Mouse (Mus musculus) thymus, adult 2 months (tissue): ENCODE measurements around the gene Eya4. TPM values are rescaled to one million over a fixed set of nuclear protein-coding genes. Genes with fewer than 3 reads are reported as not detected.

Experiments
- DNase-seq: peaks from one replicate; pipeline ENCODE4 v3.0.0; 2021
- H3K27ac ChIP-seq: fragments of 200-500 bp; 2 replicates; pipeline ENCODE4 v1.5.1; 2012; ENCODE audit warnings: low read length, control low read depth; ENCODE audit not compliant: control insufficient read depth, insufficient read depth
- H3K27me3 ChIP-seq: fragments of 200-500 bp; 2 replicates; pipeline ENCODE4 v1.6.1; 2012; ENCODE audit warnings: mild to moderate bottlenecking, low read length, moderate library complexity, mixed read lengths; ENCODE audit not compliant: control insufficient read depth, insufficient read depth
- H3K36me3 ChIP-seq: fragments of 200-500 bp; 2 replicates; pipeline ENCODE4 v1.6.1; 2012; ENCODE audit warnings: mild to moderate bottlenecking, low read length, moderate library complexity; ENCODE audit not compliant: control insufficient read depth, insufficient read depth
- H3K4me1 ChIP-seq: fragments of 200-500 bp; replicated peaks from 2 replicates; pipeline ENCODE4 v1.6.1; 2012; ENCODE audit warnings: low read length; ENCODE audit not compliant: control insufficient read depth, insufficient read depth
- H3K4me3 ChIP-seq: fragments of 200-500 bp; 2 replicates; pipeline ENCODE4 v1.5.1; 2012; ENCODE audit warnings: mild to moderate bottlenecking, low read length, control low read depth, moderate library complexity; ENCODE audit not compliant: control insufficient read depth, insufficient read depth
- CTCF ChIP-seq: fragments of 200-500 bp; IDR thresholded peaks from 2 replicates; pipeline ENCODE4 v1.5.1; 2012; ENCODE audit warnings: mild to moderate bottlenecking, control low read depth, low read length, moderate library complexity, borderline replicate concordance; ENCODE audit not compliant: control insufficient read depth, poor library complexity, insufficient read depth; ENCODE audit errors: extremely low read depth
- POLR2A ChIP-seq: fragments of 200-500 bp; IDR thresholded peaks from 2 replicates; pipeline ENCODE4 v1.6.1; 2012; ENCODE audit warnings: mild to moderate bottlenecking, low read length, control low read depth, moderate library complexity; ENCODE audit not compliant: control insufficient read depth, poor library complexity, insufficient read depth; ENCODE audit errors: extremely low read depth
- WGBS: fragments of 180-500 bp; shearing (Covaris S2); methylation state at CpG from one replicate; pipeline ENCODE4 v1.1.7; 2018; 5-methylcytosine and 5-hydroxymethylcytosine counted together
- polyA plus RNA-seq: library from polyadenylated mRNA; depleted of rRNA; stranded (reverse); fragments of >200 nt; gene quantifications from 2 replicates; pipeline ENCODE4 v1.2.3, GENCODE M21; 2012

The Eya4 gene
- polyA plus RNA-seq, 1 experiment, result 3.3 TPM

DNA sequence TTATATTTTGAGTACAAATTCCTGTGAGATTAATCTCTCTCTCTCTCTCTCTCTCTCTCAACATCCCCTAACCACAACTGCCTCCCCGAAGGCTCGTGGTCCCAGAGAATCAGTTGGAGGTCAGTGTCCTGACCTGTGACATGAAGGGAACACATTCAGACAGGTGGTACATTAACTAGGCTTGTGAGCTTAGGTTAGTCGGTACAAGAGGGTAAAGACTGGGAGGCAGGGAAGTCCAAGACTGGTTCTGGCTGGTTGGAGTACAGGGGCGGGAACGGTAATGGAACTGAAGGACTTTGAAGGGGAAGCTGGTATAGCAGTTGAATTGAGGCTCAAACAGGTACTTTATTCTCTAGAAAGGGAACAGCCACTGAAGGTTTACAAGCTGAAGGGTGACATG lies 287.9 kb downstream of the Eya4 start:
- Histone ChIP-seq H3K27me3 (no peaks in the 10 kb centered on the region), H3K4me3 (no peak overlapping the region), H3K27ac (no peak overlapping the region), H3K4me1 (no peaks in the 10 kb centered on the region), H3K36me3 (no peaks in the 10 kb centered on the region)
- DNase-seq, result no peak
- TF ChIP-seq POLR2A, result no peak
- TF ChIP-seq CTCF, result no peak
- WGBS, result 83% methylated on average over 5 of the region's 5 CpGs

DNA sequence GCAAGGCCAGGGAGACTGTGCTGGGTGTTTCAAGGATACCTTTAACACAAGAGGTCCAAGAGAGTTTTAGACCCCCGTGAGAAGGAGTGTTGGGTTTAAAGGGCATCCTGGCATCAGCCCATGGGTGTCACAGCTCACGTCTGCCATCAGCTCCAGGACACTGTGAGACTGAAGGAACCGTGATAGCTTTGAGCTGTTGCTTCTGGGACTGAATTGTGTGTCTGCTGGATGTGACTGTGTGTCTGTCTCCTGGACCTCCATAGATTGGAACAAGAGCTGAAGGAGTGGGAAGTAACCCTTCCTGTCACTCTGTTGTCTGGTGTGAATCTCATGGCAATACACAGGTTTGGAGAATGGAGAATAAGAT lies 289.9 kb downstream of the Eya4 start:
- Histone ChIP-seq H3K4me1 (no peaks in the 10 kb centered on the region), H3K27ac (no peak overlapping the region), H3K27me3 (no peaks in the 10 kb centered on the region), H3K36me3 (no peaks in the 10 kb centered on the region), H3K4me3 (no peak overlapping the region)
- WGBS, result 83% methylated on average over 3 of the region's 3 CpGs
- DNase-seq, result no peak
- TF ChIP-seq CTCF (no peak), POLR2A (no peak)

GRCm38 (mm10) chr10:23060041-23060693 lies 290.4 kb downstream of the Eya4 start:
- Histone ChIP-seq H3K27me3 (no peaks in the 10 kb centered on the region), H3K27ac (no peak overlapping the region), H3K36me3 (no peaks in the 10 kb centered on the region), H3K4me1 (no peaks in the 10 kb centered on the region), H3K4me3 (no peak overlapping the region)
- 79% methylated on average over 5 of the region's 5 CpGs for WGBS
- no peak for DNase-seq
- TF ChIP-seq POLR2A, result no peak
- TF ChIP-seq CTCF, result no peak

DNA sequence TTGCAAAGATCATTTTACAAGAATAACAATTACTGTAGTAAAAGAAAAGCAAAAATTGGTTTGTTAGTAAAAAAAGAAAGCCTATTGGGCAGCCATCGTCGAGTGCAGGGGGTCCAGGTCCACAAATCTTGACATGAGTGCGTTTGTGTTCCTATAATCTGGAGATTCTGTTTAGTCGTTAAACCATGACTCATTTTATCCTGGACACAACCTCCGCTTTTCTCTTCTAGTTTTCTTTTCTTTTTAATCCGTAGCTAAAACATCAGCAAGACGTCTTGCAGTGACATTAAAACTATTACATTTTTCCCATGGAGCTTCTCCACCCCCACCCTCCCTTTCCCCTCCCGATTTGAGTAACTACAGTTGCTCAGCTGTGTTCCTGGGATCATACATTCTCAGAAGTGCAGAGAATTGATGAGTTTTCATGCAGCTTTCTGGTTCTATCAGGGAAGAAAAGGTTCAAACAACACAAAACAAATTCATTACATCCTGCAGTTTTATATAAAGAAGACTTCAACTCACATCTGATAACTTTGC lies 297.1 kb downstream of the Eya4 start:
- no peaks in the 10 kb centered on the region for H3K36me3 ChIP-seq
- H3K4me1 ChIP-seq, result no peaks in the 10 kb centered on the region
- no peak overlapping the region for H3K27ac ChIP-seq
- WGBS, result 87% methylated on average over 8 of the region's 8 CpGs
- no peak overlapping the region for H3K4me3 ChIP-seq
- TF ChIP-seq CTCF (no peak), POLR2A (no peak)
- H3K27me3 ChIP-seq, result no peaks in the 10 kb centered on the region
- no peak for DNase-seq
